In genomic region chr4:85260687-85261658, GRCm38 (mm10) we compare ENCODE assay signal across 11 mouse cellular contexts. TPM values are rescaled to one million over a fixed set of nuclear protein-coding genes. Genes with fewer than 3 reads are reported as not detected.
DNase-seq lines count a peak whose midpoint lies in the region; ATAC-seq lines count a peak whose summit lies in the region.
"Had no signal": no experiment of that assay in that cellular context is flagged by ENCODE, and none has a peak within 500 bp of the region (broad histone marks: within the 10 kb centered on the region; RNA-seq: fewer than 3 reads in every experiment).

No protein-coding gene starts in this region.

- H3K9me3 ChIP-seq in neural tube, embryonic 14.5 days (ENCODE audit: control insufficient read depth, low read length), result no peaks in the 10 kb centered on the region
- H3K9me3 ChIP-seq in heart, embryonic 11.5 days (replicated peaks; ENCODE audit: control insufficient read depth, low read length), result no peaks in the 10 kb centered on the region
- H3K9me3 ChIP-seq: embryonic facial prominence, embryonic 10.5 days had no signal

- no peak overlapping the region for H3K9ac ChIP-seq in neural tube, embryonic 14.5 days (replicated peaks; ENCODE audit: low read depth, low read length)
- H3K9ac ChIP-seq in heart, embryonic 11.5 days (ENCODE audit: low read depth, low read length), result no peak overlapping the region
- H3K9ac ChIP-seq: liver, postnatal 0 days had no signal

- WGBS in neural tube, embryonic 14.5 days, result 74% methylated on average over 12 of the region's 12 CpGs
- 81% methylated on average over 12 of the region's 12 CpGs for WGBS in heart, embryonic 11.5 days (ENCODE audit: insufficient replicate concordance)

- peak; percentile 59 for ATAC-seq in cerebellum, adult (ENCODE audit: insufficient number of reproducible peaks, low FRiP score, low TSS enrichment)
- no peak for ATAC-seq in neural tube, embryonic 14.5 days (ENCODE audit: low read depth)
- no peak for ATAC-seq in heart, embryonic 11.5 days (replicated peaks; ENCODE audit: insufficient number of reproducible peaks, low FRiP score, low TSS enrichment)
- ATAC-seq: liver, postnatal 0 days had no signal

- peak; percentile 81 for DNase-seq in cerebellum, adult 8-10 months
- peak; percentile 55 for DNase-seq in layer of hippocampus, adult 11-12 months (ENCODE audit: low spot score)
- no peak for DNase-seq in gastrocnemius, adult 8-10 months (ENCODE audit: low spot score in 2 of 2)
- no peak for DNase-seq in liver
- DNase-seq: liver, postnatal 0 days; spleen, adult 18-20 months had no signal

- H3K4me2 ChIP-seq in neural tube, embryonic 14.5 days (ENCODE audit: low read depth, low read length), result no peak overlapping the region
- no peak overlapping the region for H3K4me2 ChIP-seq in heart, embryonic 11.5 days

- H3K27me3 ChIP-seq in neural tube, embryonic 14.5 days (ENCODE audit: control insufficient read depth, insufficient read depth, low read length), result no peaks in the 10 kb centered on the region
- H3K27me3 ChIP-seq in heart, embryonic 11.5 days (ENCODE audit: control insufficient read depth, insufficient read depth, low read length), result no peaks in the 10 kb centered on the region

- H3K36me3 ChIP-seq in neural tube, embryonic 14.5 days (ENCODE audit: control insufficient read depth, insufficient read depth, low read length), result no peaks in the 10 kb centered on the region
- H3K36me3 ChIP-seq in heart, embryonic 11.5 days (ENCODE audit: control insufficient read depth, insufficient read depth, low read length), result no peaks in the 10 kb centered on the region
- H3K36me3 ChIP-seq: embryonic facial prominence, embryonic 10.5 days; G1E had no signal

- H3K27ac ChIP-seq in neural tube, embryonic 14.5 days (ENCODE audit: low read depth, low read length), result peak overlapping the region; percentile 17; the same call in 1 of the 2 replicates
- H3K27ac ChIP-seq in heart, embryonic 11.5 days (ENCODE audit: low read depth, low read length), result no peak overlapping the region
- H3K27ac ChIP-seq: embryonic facial prominence, embryonic 10.5 days had no signal

- H3K4me1 ChIP-seq in neural tube, embryonic 14.5 days (ENCODE audit: control insufficient read depth, insufficient read depth, low read length), result no peaks in the 10 kb centered on the region
- H3K4me1 ChIP-seq in heart, embryonic 11.5 days (ENCODE audit: control insufficient read depth, insufficient read depth, low read length), result no peaks in the 10 kb centered on the region
- H3K4me1 ChIP-seq: embryonic facial prominence, embryonic 10.5 days had no signal

- no peak overlapping the region for H3K4me3 ChIP-seq in neural tube, embryonic 14.5 days (ENCODE audit: low read depth, low read length)
- no peak overlapping the region for H3K4me3 ChIP-seq in heart, embryonic 11.5 days (ENCODE audit: low read depth, low read length)
- H3K4me3 ChIP-seq: embryonic facial prominence, embryonic 10.5 days had no signal

RNA-seq across cellular contexts. Expression of gene Sh3gl2, which starts 56.0 kb away (rescaled TPM):
- polyA plus RNA-seq in neural tube, embryonic 14.5 days (2014; fragmentation: Nextera tagmentation; extraction: Ambion mirVana), result 109 and 123 TPM in 2 replicates
- total RNA-seq in gastrocnemius, adult 8-10 months (2022), result under 1 TPM; 0.56 to 0.83 (median 0.60) TPM
- 0.76 and 1.1 TPM in 2 replicates for polyA plus RNA-seq in heart, embryonic 11.5 days (2014; fragmentation: Nextera tagmentation; extraction: Ambion mirVana)
- polyA plus RNA-seq: G1E; liver, postnatal 0 days had no signal

Comparison
In these comparisons a context has a peak if more than half of its experiments do, and no peak if none do; other contexts are left out.
1. DNase-seq: peak in cerebellum, adult 8-10 months (single experiment) and layer of hippocampus, adult 11-12 months (single experiment); none in gastrocnemius, adult 8-10 months (0 of 2) and liver (single experiment).
2. RNA of gene Sh3gl2, which starts 56.0 kb away (polyA plus RNA-seq): 109 to 123 TPM in neural tube, embryonic 14.5 days; 0.76 to 1.1 TPM in heart, embryonic 11.5 days; every median in the first group is over 10 times any median in the second.